Mouse (Mus musculus) heart, embryonic 12.5 days (tissue): ENCODE results near the gene Grasp. TPM values are rescaled to one million over a fixed set of nuclear protein-coding genes. Genes with fewer than 3 reads are reported as not detected.
A peak's percentile ranks its signal among the peaks of the same experiment; 100 is the strongest.

Source experiments
- ATAC-seq: fragments of 200-750 bp; cut with Nextera tagmentation; 2 replicates; pipeline ENCODE4 v1.8.0; 2017; ENCODE audit warnings: moderate TSS enrichment, moderate library complexity; ENCODE audit not compliant: insufficient number of reproducible peaks, low FRiP score
- H3K27ac ChIP-seq: fragments of 300-500 bp; sonication (generic); 2 replicates; pipeline ENCODE4 v1.5.1; 2016; ENCODE audit warnings: mild to moderate bottlenecking, moderate library complexity; ENCODE audit not compliant: poor library complexity, severe bottlenecking
- H3K27me3 ChIP-seq: fragments of 300-500 bp; sonication (generic); replicated peaks from 2 replicates; pipeline ENCODE4 v1.6.1; 2016; ENCODE audit warnings: mild to moderate bottlenecking, moderate library complexity
- H3K36me3 ChIP-seq: fragments of 300-500 bp; sonication (generic); 2 replicates; pipeline ENCODE4 v1.6.1; 2016; ENCODE audit warnings: mild to moderate bottlenecking, moderate library complexity
- H3K4me1 ChIP-seq: fragments of 300-500 bp; sonication (generic); replicated peaks from 2 replicates; pipeline ENCODE4 v1.6.1; 2016; ENCODE audit warnings: mild to moderate bottlenecking
- H3K4me2 ChIP-seq: fragments of 300-500 bp; sonication (generic); 2 replicates; pipeline ENCODE4 v1.6.1; 2016; ENCODE audit warnings: mild to moderate bottlenecking, moderate library complexity
- H3K4me3 ChIP-seq: fragments of 300-500 bp; sonication (generic); 2 replicates; pipeline ENCODE4 v1.5.1; 2016; ENCODE audit warnings: mild to moderate bottlenecking
- H3K9ac ChIP-seq: fragments of 300-500 bp; sonication (generic); 2 replicates; pipeline ENCODE4 v1.6.1; 2016; ENCODE audit warnings: mild to moderate bottlenecking, moderate library complexity
- H3K9me3 ChIP-seq: fragments of 300-500 bp; sonication (generic); replicated peaks from 2 replicates; pipeline ENCODE4 v1.6.1; 2016; ENCODE audit warnings: mild to moderate bottlenecking, moderate library complexity
- WGBS: fragments of 180-500 bp; shearing (Covaris S2); methylation state at CpG from one replicate; pipeline ENCODE4 v1.1.7; 2016; 5-methylcytosine and 5-hydroxymethylcytosine counted together
- polyA plus RNA-seq: library from polyadenylated mRNA; unstranded; fragments of >200 nt; fragmentation: Nextera tagmentation; extraction: Ambion mirVana; gene quantifications from 2 replicates; pipeline ENCODE4 v1.2.1, GENCODE M21; 2016

Grasp gene
- polyA plus RNA-seq, result 6.6 and 7.3 TPM in 2 replicates

- peaks cover 6% of the 10 kb centered on the region for H3K36me3 ChIP-seq
- peak; percentile 88 for ATAC-seq
- peaks cover 50% of the 10 kb centered on the region for H3K4me1 ChIP-seq
- peak within 1 kb of the TSS; percentile 87 for H3K9ac ChIP-seq
- peak within 1 kb of the TSS; percentile 72 for H3K27ac ChIP-seq
- H3K4me2 ChIP-seq, result peak within 1 kb of the TSS; percentile 89
- peak within 1 kb of the TSS; percentile 85 for H3K4me3 ChIP-seq
- WGBS, result under 1% methylated on average over 77 of the region's 77 CpGs
- H3K27me3 ChIP-seq, result peaks cover 23% of the 10 kb centered on the region
- no peaks in the 10 kb centered on the region for H3K9me3 ChIP-seq
Observed at GRCm38 (mm10) chr15:101224006-101224906, at the start of gene Grasp. TSS of gene Grasp (plus strand) at chr15:101224188.

- H3K4me2 ChIP-seq, result peak overlapping the region; percentile 98
- 1% methylated on average over 26 of the region's 46 CpGs for WGBS
- peak; percentile 9 for ATAC-seq
- no peaks in the 10 kb centered on the region for H3K27me3 ChIP-seq
- H3K27ac ChIP-seq, result peak overlapping the region; percentile 58
- H3K9me3 ChIP-seq, result no peaks in the 10 kb centered on the region
- H3K4me3 ChIP-seq, result peak overlapping the region; percentile 94
- H3K36me3 ChIP-seq, result no peaks in the 10 kb centered on the region
- H3K9ac ChIP-seq, result peak overlapping the region; percentile 98
- peaks cover 54% of the 10 kb centered on the region for H3K4me1 ChIP-seq
Observed at GRCm38 (mm10) chr15:101174294-101175130, 49.5 kb upstream of the Grasp start.

- Histone ChIP-seq H3K27me3 (no peaks in the 10 kb centered on the region), H3K9ac (peak overlapping the region; percentile 98), H3K36me3 (no peaks in the 10 kb centered on the region), H3K27ac (no peak overlapping the region), H3K4me1 (peaks cover 57% of the 10 kb centered on the region), H3K4me3 (peak overlapping the region; percentile 94), H3K9me3 (no peaks in the 10 kb centered on the region), H3K4me2 (peak overlapping the region; percentile 98)
- WGBS, result 14% methylated on average over 5 of the region's 5 CpGs
- no peak for ATAC-seq
Observed at GRCm38 (mm10) chr15:101175131-101175460, 48.9 kb upstream of the Grasp start.

GRCm38 (mm10) chr15:101175613-101176283 lies 48.2 kb upstream of the Grasp start:
- WGBS, result 25% methylated on average over 17 of the region's 17 CpGs
- H3K27ac ChIP-seq, result peak overlapping the region; percentile 92; the same call in 1 of the 2 replicates
- ATAC-seq, result no peak
- H3K4me3 ChIP-seq, result peak overlapping the region; percentile 94
- no peaks in the 10 kb centered on the region for H3K9me3 ChIP-seq
- peak overlapping the region; percentile 98 for H3K9ac ChIP-seq
- H3K36me3 ChIP-seq, result no peaks in the 10 kb centered on the region
- no peaks in the 10 kb centered on the region for H3K27me3 ChIP-seq
- H3K4me1 ChIP-seq, result peaks cover 64% of the 10 kb centered on the region
- peak overlapping the region; percentile 98 for H3K4me2 ChIP-seq

GRCm38 (mm10) chr15:101176284-101176680 lies 47.7 kb upstream of the Grasp start:
- no peak for ATAC-seq
- no peak overlapping the region for H3K9ac ChIP-seq

GRCm38 (mm10) chr15:101176795-101177691 lies 46.9 kb upstream of the Grasp start:
- no peaks in the 10 kb centered on the region for H3K9me3 ChIP-seq
- ATAC-seq, result 0 out of 2 replicates have a peak, but pooled peaks have one; percentile 15
- H3K4me3 ChIP-seq, result peak overlapping the region; percentile 16; the same call in 1 of the 2 replicates
- H3K4me1 ChIP-seq, result peaks cover 73% of the 10 kb centered on the region
- WGBS, result 26% methylated on average over 8 of the region's 8 CpGs
- peak overlapping the region; percentile 98 for H3K4me2 ChIP-seq
- H3K27ac ChIP-seq, result peak overlapping the region; percentile 92
- 0 out of 2 replicates have a peak overlapping the region, but pooled peaks have one; percentile 25 for H3K9ac ChIP-seq
- H3K27me3 ChIP-seq, result no peaks in the 10 kb centered on the region
- no peaks in the 10 kb centered on the region for H3K36me3 ChIP-seq

More at GRCm38 (mm10) chr15:101176284-101176680, 47.7 kb upstream of the Grasp start:
- Histone ChIP-seq H3K4me2 (peak overlapping the region; percentile 98), H3K9me3 (no peaks in the 10 kb centered on the region), H3K4me1 (peaks cover 69% of the 10 kb centered on the region), H3K4me3 (peak overlapping the region; percentile 94; the same call in 1 of the 2 replicates), H3K27me3 (no peaks in the 10 kb centered on the region), H3K36me3 (no peaks in the 10 kb centered on the region), H3K27ac (peak overlapping the region; percentile 92)
- WGBS, result 40% methylated on average over 3 of the region's 3 CpGs

GRCm38 (mm10) chr15:101180363-101181105 lies 43.5 kb upstream of the Grasp start:
- Histone ChIP-seq H3K4me2 (no peak overlapping the region), H3K27me3 (no peaks in the 10 kb centered on the region), H3K27ac (no peak overlapping the region), H3K36me3 (peaks cover 2% of the 10 kb centered on the region), H3K9me3 (no peaks in the 10 kb centered on the region), H3K4me3 (no peak overlapping the region), H3K4me1 (peaks cover 72% of the 10 kb centered on the region), H3K9ac (no peak overlapping the region)
- no peak for ATAC-seq
- WGBS, result 66% methylated on average over 15 of the region's 15 CpGs

- H3K4me2 ChIP-seq, result no peak overlapping the region
- no peak for ATAC-seq
- peaks cover 66% of the 10 kb centered on the region for H3K4me1 ChIP-seq
- no peak overlapping the region for H3K4me3 ChIP-seq
- peak overlapping the region; percentile 41; the same call in 1 of the 2 replicates for H3K27ac ChIP-seq
- peak overlapping the region; percentile 29 for H3K9ac ChIP-seq
- peaks cover 4% of the 10 kb centered on the region for H3K36me3 ChIP-seq
- H3K9me3 ChIP-seq, result no peaks in the 10 kb centered on the region
- WGBS, result 34% methylated on average over 5 of the region's 5 CpGs
- H3K27me3 ChIP-seq, result no peaks in the 10 kb centered on the region
Observed at GRCm38 (mm10) chr15:101181106-101181466, 42.9 kb upstream of the Grasp start.

- H3K4me1 ChIP-seq, result peaks cover 62% of the 10 kb centered on the region
- H3K9me3 ChIP-seq, result no peaks in the 10 kb centered on the region
- no peaks in the 10 kb centered on the region for H3K27me3 ChIP-seq
- H3K9ac ChIP-seq, result peak overlapping the region; percentile 29
- peak overlapping the region; percentile 41; the same call in 1 of the 2 replicates for H3K27ac ChIP-seq
- 42% methylated on average over 4 of the region's 4 CpGs for WGBS
- ATAC-seq, result no peak
- no peak overlapping the region for H3K4me2 ChIP-seq
- H3K36me3 ChIP-seq, result peaks cover 8% of the 10 kb centered on the region
- H3K4me3 ChIP-seq, result no peak overlapping the region
Observed at GRCm38 (mm10) chr15:101181500-101181899, 42.5 kb upstream of the Grasp start.
